Mouse (Mus musculus): Measurements from ENCODE around the gene Camk2b.

Camk2b gene

DNA sequence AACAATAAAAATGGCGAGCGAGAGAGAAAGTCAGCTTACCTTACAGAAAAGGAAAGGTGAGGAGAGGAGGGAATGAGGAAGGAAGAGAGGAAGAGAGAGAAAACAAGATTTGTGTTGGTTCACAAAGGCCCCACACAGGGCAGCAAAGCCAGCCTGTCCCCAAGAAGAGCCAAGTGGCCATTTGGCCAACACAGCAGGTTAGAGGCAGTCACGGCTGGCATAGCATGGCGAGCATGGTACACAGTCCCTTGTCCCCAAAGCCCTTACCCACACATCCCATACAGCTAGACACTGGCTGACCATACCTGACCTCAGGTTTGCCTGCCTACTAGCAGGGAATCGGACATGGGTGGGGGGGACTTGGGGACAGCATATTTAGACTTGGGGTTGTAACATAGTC lies 82.5 kb downstream of the Camk2b start:
- DNase-seq (ENCODE audit: low read depth, low spot score), result no peak

DNA sequence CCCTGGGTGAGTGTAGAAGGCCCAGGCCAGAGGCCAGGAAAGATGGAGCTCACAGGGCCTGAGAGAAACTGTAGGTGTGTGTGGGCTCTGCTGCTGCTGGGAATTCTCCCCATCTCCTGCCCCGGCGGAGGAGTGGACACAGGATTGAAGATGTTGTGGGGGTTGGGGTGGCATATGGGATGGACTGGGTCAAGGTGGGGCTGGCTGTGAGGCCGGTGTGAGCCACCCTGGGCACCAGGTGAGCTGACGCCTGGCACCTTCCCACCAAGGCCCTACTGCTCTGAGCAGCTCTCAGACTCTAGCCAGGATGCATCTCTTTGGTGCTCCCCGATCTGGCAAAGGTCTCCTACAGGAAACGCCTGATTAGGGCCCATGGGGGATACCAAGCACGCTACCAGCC lies 84.8 kb downstream of the Camk2b start:
- no peak for DNase-seq (ENCODE audit: low read depth, low spot score)

DNA sequence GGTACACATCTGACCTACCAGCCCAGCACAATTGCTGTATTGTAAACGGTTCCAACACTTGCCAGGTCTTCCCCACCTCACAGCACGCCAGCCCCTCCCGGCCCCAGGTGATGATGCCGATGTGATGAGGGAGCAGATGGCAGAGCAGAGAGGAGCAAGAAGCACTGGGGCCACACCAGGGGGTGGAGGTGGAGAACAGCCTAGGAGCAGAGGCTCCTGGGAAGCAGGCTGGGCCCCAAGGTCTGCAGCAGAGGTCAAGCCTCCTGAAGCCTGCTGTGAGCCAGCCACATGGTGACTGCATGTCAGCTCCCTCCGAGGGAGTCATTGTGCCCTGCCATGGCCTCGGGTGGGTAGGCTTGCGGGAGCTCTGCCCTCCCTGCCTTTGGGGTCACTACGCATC lies 85.6 kb downstream of the Camk2b start:
- DNase-seq (ENCODE audit: low read depth, low spot score), result no peak

DNA sequence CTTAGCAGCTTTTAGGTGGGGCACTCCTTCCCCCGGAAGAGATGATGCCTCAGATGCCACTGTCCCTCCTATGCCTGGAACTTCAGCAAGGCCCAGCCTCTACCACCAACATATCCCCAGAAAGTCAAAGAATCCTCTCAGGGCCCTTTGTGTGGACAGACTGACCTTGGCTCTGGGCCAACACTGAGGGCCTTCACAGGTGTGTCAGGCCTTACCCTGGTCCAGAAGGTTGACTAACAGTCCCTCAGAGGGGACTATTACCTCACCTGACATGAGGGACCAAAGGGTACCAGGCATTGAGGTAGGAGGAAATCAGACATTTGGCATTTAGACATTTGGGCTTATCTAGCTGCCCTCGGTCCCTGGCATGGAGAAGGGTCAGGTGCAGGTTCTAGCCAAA lies 86.1 kb downstream of the Camk2b start:
- no peak for DNase-seq (ENCODE audit: low read depth, low spot score)

DNA sequence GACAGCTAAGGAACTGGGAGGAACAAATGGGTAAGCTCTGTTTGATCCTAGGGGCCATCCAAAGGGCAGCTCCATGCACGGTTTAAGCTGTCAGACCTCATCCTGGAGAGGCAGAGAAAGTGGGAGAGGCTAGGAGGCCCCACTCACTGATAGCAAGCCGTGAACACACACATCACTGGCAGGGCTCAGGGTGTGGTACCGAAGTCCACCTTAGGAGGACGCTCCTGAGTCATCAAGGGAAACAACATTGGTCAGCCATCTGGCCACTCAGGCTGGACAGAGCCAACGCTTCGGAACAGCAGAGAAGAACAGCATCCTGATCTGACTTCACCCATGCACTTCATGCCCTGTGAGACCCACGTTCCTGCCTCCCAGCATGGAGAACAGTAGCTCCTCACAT lies 87.1 kb downstream of the Camk2b start:
- no peak for DNase-seq (ENCODE audit: low read depth, low spot score)

DNA sequence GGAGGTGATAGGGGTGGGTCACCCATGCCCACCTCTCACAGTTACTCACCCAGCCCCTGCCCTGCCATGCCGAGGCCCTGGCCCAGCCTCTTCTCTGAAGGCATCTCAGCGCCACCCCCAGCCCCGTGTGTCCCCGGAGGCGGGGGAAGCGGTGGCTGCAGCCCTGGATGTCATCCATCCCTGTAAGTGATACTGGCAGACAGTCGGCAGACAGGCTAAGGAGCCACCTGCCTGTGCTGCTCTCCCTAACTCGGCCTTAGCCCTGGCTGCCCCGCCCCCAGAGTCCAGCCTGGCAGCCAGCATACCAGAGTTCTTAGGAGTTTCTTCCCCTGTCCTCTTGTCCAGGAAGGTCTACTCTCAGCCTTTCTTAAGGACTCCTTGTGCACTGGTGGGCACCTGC lies 90.1 kb downstream of the Camk2b start:
- DNase-seq (ENCODE audit: low read depth, low spot score), result no peak

DNA sequence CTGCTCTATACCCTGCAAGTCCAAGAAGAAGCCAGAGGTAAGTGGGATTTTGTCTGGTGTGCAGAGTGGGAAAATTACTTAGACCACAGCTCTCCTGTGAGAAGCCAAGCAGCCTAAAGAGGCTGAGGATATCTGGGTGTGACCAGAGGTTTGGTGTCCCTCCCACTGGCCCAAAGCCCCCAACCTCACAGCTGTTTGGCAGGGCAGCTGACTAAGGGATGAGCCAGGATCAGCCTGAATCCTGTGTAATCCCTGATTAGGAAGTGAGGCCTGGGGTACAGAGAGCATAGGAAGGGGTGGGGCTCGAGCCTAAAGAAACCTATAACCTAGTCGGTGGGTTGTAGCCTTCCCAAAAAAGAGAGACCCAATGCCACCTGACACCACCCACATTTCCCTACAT lies 91.1 kb downstream of the Camk2b start:
- DNase-seq (ENCODE audit: low read depth, low spot score), result no peak

DNA sequence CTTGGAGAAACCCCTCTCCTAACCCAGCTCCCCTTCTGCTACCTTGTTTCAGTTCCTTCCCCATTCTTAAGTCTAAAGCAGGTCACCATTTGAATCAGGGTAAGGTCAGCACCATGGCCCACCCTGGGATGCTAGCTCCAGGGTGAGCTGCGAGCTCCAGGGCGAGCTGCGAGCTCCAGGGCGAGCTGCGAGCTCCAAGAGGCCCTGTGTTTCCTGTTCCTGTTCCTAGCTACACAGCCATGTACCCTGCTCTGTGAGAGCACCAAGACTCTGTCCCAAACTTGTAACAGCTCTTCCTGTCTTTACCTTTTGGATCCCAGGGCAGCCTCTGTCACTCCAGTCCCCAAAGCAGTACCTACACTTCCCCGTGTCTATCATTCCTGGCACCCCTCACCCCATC lies 92.1 kb downstream of the Camk2b start:
- DNase-seq (ENCODE audit: low read depth, low spot score), result no peak

DNA sequence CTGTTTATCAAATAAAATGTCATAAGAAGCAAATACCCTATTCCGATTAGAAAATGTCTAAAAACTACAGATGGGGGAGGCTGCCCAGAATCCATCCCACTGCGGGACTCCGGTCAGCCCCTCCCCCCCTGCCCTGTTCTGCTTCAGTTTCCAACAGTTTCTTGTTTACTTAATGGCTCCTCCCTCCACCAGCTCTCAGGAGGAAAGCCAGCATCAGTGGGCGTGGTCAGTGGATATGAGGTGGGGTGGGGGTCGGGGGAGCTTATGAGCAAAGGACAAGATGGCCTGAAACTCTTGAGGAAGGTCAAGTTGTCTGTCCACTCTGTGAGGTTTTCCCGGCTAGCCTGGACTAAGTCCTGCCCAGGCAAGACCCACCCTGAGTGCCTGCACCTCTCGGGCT lies 93.0 kb downstream of the Camk2b start:
- no peak for DNase-seq (ENCODE audit: low read depth, low spot score)

DNA sequence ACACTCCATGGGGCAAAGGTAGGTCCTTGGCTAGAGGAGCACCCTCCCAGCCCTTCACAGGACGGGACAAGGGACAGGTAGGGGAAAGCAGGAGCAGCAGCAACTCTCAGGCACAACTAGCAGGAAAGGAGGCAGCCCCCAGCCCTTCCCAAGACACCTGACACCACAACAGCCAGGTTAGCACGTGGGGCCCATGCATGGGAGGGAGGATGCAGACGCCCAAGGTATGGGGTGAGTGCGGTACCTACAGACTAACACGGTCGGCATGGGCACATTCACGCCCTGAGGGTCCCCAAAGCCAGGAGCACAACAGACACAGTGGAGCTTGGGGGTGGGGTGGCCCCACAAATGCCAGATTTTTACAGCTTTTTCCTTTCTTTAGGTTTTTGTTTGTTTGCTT lies 95.0 kb downstream of the Camk2b start:
- DNase-seq (ENCODE audit: low read depth, low spot score), result no peak

DNA sequence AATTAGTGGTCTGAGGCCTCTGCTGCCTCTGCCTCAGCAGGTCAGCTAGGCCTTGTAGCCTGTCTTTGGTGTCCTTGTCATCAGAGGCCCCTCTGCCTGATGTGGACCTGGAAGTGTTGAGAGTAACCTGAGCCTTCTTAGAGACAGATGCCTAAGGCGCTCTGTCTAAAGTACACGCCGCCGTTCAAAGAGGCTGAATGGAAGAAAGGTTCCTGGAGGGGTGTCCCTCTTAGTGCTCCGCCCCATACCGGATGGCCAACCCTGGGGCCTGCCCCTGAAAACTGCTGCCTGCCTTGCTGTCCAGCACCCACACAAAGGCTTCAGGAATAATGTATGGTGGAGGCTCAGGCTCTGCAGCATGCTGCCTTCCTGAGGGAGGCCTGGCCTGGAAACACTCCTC lies 97.9 kb downstream of the Camk2b start:
- DNase-seq (ENCODE audit: low read depth, low spot score), result no peak

DNA sequence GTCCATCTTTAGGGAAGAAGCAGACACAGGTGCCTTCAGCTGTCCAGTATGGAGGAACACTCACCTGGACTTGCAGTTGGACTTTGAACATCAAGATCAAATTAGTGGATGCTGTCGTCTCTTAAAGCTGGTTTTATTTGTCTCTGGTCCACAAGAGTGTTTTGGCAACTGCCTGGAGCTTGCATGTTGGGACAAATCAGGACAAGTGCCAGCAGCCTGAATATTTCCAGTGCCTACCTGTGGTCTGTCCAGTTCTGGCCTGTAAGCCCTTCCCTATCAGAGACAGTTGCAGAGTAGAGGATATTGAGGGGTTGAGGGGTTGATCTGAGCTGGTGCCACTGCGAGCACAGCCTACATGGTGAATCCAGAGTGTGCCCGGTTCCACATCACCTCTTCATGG lies 99.4 kb downstream of the Camk2b start:
- DNase-seq (ENCODE audit: low read depth, low spot score), result no peak

DNA sequence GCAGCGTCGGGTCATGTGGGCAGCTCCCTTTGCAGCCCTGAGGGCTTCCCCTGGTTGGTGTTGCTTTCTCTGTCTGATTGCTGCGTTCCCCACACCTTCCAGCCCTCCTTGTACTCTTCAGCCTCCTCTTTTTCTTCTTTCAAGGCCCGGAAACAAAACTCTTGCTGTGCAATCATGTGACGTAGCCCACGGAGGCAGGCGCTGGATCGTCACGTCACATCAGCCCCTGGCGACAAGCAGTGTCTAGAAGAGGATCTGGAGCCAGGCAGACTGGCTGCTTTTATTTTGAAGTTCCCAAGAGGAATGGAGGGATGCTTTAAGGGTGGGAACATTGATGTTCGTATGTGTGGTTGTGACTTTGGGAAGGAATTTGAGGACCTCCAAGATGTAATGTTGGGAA lies 100.3 kb downstream of the Camk2b start:
- no peak for DNase-seq (ENCODE audit: low read depth, low spot score)

DNA sequence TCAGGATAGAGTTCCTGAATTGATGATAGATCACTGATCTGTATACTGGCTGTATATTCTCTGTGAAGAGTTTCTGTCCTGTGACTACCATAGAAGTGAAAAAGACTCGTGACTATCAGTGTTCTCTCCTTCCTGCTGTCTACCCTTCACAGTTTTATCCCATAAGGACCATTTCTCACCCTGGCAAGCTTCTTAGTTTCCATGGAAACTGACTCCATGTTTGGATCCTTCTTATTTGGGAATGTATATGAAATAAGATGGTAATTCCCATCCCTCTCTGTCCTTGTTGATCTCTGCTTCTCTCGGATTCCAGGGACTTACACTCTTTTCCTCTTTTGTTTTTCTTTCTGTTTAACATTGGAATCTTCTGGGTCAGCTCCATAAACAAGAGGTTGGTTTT lies 106.1 kb downstream of the Camk2b start:
- no peak for DNase-seq (ENCODE audit: low read depth, low spot score)

DNA sequence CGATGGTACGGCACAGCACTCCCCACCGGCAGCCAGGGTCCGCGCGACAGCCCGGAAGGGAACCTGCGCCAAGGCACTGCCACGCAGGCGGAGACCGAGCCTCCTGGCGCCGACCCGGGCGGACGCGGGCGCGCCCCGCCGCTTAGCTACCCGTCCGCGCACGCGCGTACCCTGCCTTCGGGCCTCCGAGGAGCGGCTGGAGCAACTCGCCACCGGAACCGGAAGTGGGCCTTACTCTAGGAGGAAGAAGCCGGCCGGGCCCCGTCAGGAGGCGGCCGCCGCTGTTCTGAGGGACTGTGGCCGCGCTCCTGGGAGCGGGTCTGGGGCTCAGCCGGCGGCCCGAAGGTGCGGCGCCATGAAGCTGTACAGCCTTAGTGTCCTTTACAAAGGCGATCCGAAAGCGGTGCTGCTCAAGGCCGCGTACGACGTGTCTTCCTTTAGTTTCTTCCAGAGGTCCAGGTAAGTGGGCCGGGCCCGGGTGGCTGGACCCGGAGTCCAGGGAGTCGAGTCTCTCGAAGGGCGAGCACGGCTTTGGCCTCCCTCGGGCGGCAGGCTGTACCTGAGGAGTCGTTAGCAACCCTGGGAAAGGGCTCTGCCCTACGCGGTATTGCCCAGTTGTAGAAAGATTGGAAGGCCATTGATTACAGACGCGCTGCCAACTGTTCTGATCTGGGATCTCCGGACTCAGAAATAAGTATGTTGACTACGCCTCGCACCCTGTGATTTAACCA lies 110.5 kb downstream of the Camk2b start, which contains the start of gene Ykt6:
Gene Ykt6 (plus strand): TSS at position 148 of the 731 bp plus-strand sequence.
- peak; percentile 84 for DNase-seq (ENCODE audit: low read depth, low spot score)

DNA sequence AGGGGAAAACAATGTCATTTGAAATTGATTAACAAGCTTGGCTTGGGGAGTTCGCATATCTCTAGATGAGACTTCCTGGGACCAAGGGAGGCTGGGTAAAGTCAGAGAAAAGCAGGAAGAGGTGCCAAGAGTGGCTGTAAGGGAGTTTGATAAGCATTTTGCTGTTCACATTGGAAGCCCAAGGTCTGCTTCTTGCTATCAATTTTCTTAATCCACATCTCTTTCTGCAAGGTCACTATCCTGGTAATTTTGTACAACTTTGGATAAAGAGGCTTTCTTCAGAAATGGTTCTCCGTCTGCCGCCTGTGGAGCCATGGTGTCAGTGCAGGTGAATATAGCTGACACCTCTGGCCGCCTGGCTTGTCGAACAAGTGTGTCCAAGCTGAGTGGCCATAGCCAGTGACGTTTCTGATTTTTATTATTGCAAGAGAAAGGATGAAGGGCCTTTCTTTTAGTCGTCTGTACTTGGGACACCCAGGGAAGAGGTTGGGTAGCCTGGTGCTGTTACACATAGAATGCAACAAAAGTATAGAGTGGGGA lies 111.1 kb downstream of the Camk2b start:
- no peak for DNase-seq (ENCODE audit: low read depth, low spot score)

DNA sequence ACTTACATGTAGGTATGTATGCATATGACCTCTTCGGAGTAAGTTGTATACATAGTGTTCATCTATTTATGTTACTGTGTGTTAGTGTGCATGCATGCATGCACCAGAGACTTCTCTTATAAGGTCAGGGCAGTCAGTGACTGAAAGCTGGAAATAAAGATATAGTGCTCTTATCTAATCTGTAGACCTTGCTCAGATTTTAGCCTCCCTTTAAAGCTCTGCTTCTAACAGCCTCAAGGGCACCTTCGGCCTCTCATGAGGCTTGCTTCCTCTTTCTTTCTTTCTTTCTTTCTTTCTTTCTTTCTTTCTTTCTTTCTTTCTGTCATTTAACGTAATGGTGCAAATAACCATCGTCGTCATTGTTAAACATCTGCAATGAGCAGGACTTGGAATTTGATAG lies 111.7 kb downstream of the Camk2b start:
- no peak for DNase-seq (ENCODE audit: low read depth, low spot score)

DNA sequence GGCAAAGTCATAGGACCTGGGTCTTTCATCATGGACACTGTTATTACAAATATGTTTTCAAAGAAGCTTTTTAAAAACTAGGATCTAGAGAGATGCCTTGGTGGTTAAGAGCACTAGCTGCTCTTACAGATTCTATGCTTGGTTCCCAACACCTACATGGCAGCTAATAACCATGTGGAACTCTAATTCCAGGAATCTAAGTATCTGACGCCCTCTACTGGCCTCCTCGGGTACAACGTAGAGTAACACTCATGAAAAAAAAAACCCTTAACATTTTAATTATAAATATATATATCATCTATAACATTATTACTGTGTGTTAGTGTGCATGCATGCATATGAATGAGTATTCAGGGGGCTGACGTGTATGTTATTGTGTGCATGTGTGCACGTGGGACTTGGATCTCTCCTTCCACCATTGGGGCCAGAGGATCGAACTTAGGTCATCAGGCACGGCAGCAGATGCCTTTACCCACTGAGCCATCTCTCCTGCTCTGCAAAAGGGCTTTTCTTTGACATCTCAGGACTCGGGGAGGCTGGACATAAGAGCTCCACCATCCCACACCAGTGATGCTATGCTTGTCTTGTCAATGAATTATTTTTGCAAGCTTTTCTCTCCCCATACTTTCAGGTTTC lies 112.9 kb downstream of the Camk2b start:
- peak; percentile 24 for DNase-seq (ENCODE audit: low read depth, low spot score)

DNA sequence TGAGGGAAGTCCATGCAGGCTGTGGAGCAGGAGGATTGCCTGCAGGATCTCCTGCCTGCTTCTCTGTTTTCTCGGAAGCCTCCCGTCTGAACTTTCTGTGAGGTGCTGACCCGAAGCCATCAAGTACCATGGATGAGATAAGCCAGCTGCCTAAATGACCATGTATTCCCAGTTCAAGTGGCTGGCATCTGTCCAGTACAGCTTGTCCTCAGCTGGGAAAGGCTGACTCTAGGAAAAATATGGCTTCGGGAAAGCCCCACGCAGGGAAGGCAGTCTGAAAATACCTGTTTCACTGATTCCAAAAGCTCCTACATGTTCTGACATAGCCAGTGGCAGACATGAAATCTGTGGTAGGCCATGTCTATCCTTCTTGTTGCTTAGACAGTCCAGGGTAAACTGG lies 113.7 kb downstream of the Camk2b start:
- DNase-seq (ENCODE audit: low read depth, low spot score), result no peak

DNA sequence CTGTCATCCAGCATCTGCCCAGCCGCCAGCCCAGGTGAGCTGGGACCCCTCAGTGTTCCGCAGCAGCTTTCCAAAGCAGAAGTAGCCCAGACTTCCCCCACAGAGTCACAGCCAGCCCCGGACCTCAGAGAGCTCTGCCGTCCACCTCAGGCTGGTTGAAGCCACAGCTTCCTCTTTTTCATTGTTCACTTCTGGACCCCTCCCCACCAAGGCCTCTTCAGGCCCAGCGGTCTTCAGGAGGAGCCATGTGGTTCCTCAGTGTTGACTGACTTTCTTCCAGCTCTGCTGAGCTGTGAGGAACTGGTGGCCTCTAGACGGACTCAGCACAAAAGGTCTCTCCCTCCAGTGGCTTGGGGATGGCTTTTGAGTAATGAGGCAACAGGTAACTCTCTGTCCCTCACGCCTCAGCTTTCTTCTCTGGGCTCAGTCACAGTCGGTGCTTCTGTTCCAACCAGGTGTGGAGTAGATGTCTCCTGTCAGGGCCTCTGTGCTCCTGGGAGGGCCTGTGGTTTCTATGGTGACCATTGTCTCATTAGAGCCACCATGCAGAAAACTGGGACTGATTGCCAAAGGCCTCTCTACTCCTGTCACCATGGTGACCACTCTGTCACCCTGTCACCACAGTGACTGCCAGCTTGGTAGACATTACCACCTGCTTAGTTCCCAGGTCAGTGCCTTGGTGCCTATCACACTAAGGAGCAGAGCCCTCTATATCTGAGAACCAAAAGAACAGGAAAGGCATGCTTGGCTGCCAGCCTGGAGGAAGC lies 116.4 kb downstream of the Camk2b start, which contains the start of gene Gck:
Gene Gck (minus strand): TSS at position 496 of the 767 bp plus-strand sequence.
- DNase-seq (ENCODE audit: low read depth, low spot score), result no peak

DNA sequence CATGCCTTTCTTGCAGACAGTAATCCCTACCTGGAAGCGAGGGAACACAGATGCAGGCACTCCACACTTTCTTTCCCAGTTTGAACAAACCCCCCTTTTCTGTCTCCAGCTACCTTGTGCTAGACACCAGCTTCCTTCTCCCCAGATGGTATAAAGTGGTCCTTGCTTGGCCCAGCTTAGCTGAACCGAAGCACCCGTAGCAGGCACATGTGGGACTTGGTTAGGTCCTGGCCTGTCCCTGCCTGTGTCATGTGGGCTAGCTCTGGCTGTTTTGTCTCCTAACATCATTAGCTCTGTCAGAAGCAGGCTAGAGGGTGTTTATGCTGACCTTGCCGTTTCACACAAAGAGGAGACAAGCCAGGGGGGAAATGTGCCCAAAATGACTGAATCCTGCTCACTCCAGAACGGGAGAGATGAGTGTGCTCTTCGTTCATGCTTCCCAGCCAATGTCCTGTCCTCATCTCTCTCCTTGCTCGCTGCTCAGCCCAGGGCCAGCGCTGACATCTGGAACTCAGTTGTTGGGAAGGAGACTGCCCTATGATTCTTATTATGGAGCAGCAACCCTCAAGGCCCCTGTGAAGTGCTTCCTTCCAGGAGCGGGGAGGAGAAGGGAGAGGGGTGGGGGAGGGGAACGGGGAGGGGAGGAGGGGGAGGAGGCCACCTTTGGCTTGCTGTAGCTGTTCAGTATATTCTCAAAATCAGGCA lies 117.5 kb downstream of the Camk2b start:
- no peak for DNase-seq (ENCODE audit: low read depth, low spot score)

DNA sequence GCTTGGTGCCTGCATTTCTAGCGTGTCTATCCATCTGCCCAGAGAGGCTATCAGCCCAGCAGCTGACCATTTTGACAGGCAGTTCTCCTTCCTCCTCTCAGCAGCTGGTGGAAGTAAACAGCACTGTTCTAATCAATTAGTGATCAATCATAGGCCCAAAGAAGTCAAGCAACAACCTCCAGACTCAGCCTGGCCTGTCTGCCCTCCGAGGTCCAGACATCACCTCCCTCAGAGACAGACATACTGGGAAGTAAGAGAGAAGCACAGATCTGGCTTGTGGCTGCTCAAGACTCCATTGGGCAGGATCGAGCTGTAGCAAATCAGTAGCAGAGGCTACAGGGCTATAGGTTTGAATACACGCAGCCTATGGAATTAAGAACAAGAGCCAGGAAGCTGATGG lies 118.4 kb downstream of the Camk2b start:
- DNase-seq (ENCODE audit: low read depth, low spot score), result no peak
